ENCODE assay signal across 8 mouse cellular contexts in the genomic region with DNA sequence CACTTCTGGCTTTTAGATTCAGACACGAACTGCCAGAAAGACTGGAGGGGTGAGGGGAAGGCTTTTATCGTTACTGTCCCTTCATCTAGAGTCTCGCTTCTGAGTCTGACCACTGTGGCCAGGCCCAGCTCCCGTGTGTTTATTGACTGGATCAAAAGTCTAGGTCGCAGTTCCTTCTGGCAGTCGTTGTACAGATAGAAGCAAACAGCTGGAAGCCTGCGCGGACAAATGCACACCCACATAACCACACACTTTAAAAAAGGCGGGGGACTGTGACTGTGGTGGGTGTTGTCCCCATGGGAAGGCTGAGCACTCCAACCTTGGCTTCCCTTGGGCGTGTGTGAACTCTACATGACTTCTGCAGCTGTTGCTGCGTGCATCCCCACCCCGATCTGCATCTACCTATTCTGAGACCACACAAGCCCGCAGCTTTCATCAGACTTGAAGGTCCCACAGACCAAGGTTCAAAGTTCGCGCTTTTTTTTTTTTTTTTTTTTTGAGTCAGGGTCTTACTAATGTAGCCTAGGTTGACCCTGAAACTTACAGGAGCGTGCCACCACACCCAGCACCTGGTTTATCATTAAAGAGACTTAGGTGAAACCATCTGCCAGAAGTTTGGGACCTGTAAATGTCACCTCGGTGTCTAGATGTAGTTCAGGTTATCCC. TPM values are rescaled to one million over a fixed set of nuclear protein-coding genes. Genes with fewer than 3 reads are reported as not detected.
DNase-seq lines count a peak whose midpoint lies in the region; ATAC-seq and TF ChIP-seq lines count a peak whose summit lies in the region.

No protein-coding gene starts in this region.

- H3K36me3 ChIP-seq in CH12.LX (replicated peaks in 1 of 2; ENCODE audit: control insufficient read depth in 1 of 2, insufficient read depth in 1 of 2, low read length in 1 of 2) = no peaks in the 10 kb centered on the region
- H3K36me3 ChIP-seq in embryonic facial prominence, embryonic 15.5 days = no peaks in the 10 kb centered on the region
- H3K36me3 ChIP-seq in midbrain, embryonic 11.5 days (ENCODE audit: control insufficient read depth, insufficient read depth, low read length) = no peaks in the 10 kb centered on the region

- in situ Hi-C loops in CH12.LX (cut with MboI; ENCODE audit: low pct_ligation_motif_present, low pct_unique_long_range_greater_than_20kb, low sequenced_read_pairs) = no loop called here

- peak overlapping the region; percentile 89 for H3K4me2 ChIP-seq in CH12.LX (ENCODE audit: insufficient read depth, low read depth, poor library complexity, severe bottlenecking)
- H3K4me2 ChIP-seq in embryonic facial prominence, embryonic 15.5 days (replicated peaks) = peak overlapping the region; percentile 82
- H3K4me2 ChIP-seq in midbrain, embryonic 11.5 days = peak overlapping the region; percentile 93

- dilution Hi-C loops in CH12.LX (cut with MboI; ENCODE audit: extremely low pct_ligation_motif_present, extremely low pct_unique_long_range_greater_than_20kb, low sequenced_read_pairs) = no loop called here

- peak overlapping the region; percentile 1; the same call in 1 of the 2 replicates for H3K27ac ChIP-seq in CH12.LX (ENCODE audit: insufficient read depth, low read depth)
- peak overlapping the region; percentile 86 for H3K27ac ChIP-seq in embryonic facial prominence, embryonic 15.5 days (replicated peaks)
- H3K27ac ChIP-seq in midbrain, embryonic 11.5 days (ENCODE audit: low read depth, low read length) = no peak overlapping the region

- H3K9me3 ChIP-seq in CH12.LX (replicated peaks; ENCODE audit: low read length) = peaks cover 20% of the 10 kb centered on the region
- H3K9me3 ChIP-seq in embryonic facial prominence, embryonic 15.5 days (replicated peaks) = no peaks in the 10 kb centered on the region
- H3K9me3 ChIP-seq in midbrain, embryonic 11.5 days (ENCODE audit: control insufficient read depth, low read length) = no peaks in the 10 kb centered on the region

- intact Hi-C loops in heart, postnatal 25 days (cut with DNase I) = loop anchor here (1.0 to 5.0 kb wide), 4 partner anchors 56 to 277 kb away; no protein-coding TSS in a partner anchor

- H3K4me3 ChIP-seq in CH12.LX (replicated peaks in 1 of 3; ENCODE audit: low read depth in 2 of 3, low read length in 2 of 3, poor library complexity in 1 of 3) = peak overlapping the region; percentile 42 to 68 (median 52)
- H3K4me3 ChIP-seq in embryonic facial prominence, embryonic 15.5 days (replicated peaks) = peak overlapping the region; percentile 41
- peak overlapping the region; percentile 41 for H3K4me3 ChIP-seq in midbrain, embryonic 11.5 days (ENCODE audit: low read depth, low read length)

- peak; percentile 37; the same call in 1 of the 2 replicates for ATAC-seq in embryonic facial prominence, embryonic 15.5 days (ENCODE audit: insufficient number of reproducible peaks, low FRiP score, low TSS enrichment, low read depth)
- peak; percentile 5; the same call in 1 of the 2 replicates for ATAC-seq in midbrain, embryonic 11.5 days (ENCODE audit: low FRiP score)

- 11% methylated on average over 17 of the region's 17 CpGs for WGBS in embryonic facial prominence, embryonic 15.5 days
- 4% methylated on average over 17 of the region's 17 CpGs for WGBS in large intestine, adult 2 months
- 18% methylated on average over 17 of the region's 17 CpGs for WGBS in midbrain, embryonic 11.5 days

- no peak for TF ChIP-seq RAD21 in CH12.LX (IDR thresholded peaks at IDR 0.05; ENCODE audit: low read depth, low read length)

- H3K27me3 ChIP-seq in CH12.LX (replicated peaks) = peaks cover 65% of the 10 kb centered on the region
- H3K27me3 ChIP-seq in embryonic facial prominence, embryonic 15.5 days = no peaks in the 10 kb centered on the region; the same call in none of the 2 replicates
- H3K27me3 ChIP-seq in midbrain, embryonic 11.5 days (ENCODE audit: control insufficient read depth, insufficient read depth, low read length) = peaks cover 20% of the 10 kb centered on the region

- peak; percentile 65 for TF ChIP-seq EP300 in CH12.LX (IDR thresholded peaks at IDR 0.05; ENCODE audit: low read length)

- H3K9ac ChIP-seq in CH12.LX (ENCODE audit: insufficient read depth, low read depth) = peak overlapping the region; percentile 59
- no peak overlapping the region for H3K9ac ChIP-seq in embryonic facial prominence, embryonic 15.5 days
- peak overlapping the region; percentile 64 for H3K9ac ChIP-seq in midbrain, embryonic 11.5 days (ENCODE audit: low read length)

- peak; percentile 53 for DNase-seq in 3134 (ENCODE audit: extremely low read depth, insufficient read length, low spot score)
- peak; percentile 78 for DNase-seq in CH12.LX (ENCODE audit: extremely low read depth)
- DNase-seq in heart, postnatal 25 days (ENCODE audit: low spot score) = peak; percentile 44
- peak; percentile 87 for DNase-seq in large intestine, adult 2 months (ENCODE audit: low read depth, low spot score)
- peak; percentile 93 for DNase-seq in midbrain, embryonic 11.5 days (ENCODE audit: low spot score, missing footprints)
- no peak for DNase-seq in testis, postnatal 14 days (ENCODE audit: low spot score)
- no peak for DNase-seq in layer of hippocampus, adult 11-12 months (ENCODE audit: low spot score)

- no peaks in the 10 kb centered on the region for H3K79me2 ChIP-seq in CH12.LX (replicated peaks; ENCODE audit: control insufficient read depth, extremely low read depth, insufficient read depth, poor library complexity, severe bottlenecking)

- peaks cover 10 to 18% of the 10 kb centered on the region in 2 experiments for H3K4me1 ChIP-seq in CH12.LX (ENCODE audit: control insufficient read depth in 1 of 2, insufficient read depth in 2 of 2)
- peaks cover 34% of the 10 kb centered on the region for H3K4me1 ChIP-seq in embryonic facial prominence, embryonic 15.5 days
- peaks cover 14% of the 10 kb centered on the region for H3K4me1 ChIP-seq in midbrain, embryonic 11.5 days (ENCODE audit: control insufficient read depth, insufficient read depth, low read length)

- no peak for TF ChIP-seq CTCF in CH12.LX (conservative IDR thresholded peaks at IDR 0.05 in 1 of 2, IDR thresholded peaks at IDR 0.05 in 1 of 2; ENCODE audit: low read depth in 2 of 2, low read length in 2 of 2)

- TF ChIP-seq POLR2A in CH12.LX (IDR thresholded peaks at IDR 0.05; ENCODE audit: low read depth, low read length) = no peak

TF ChIP-seq in CH12.LX, 34 proteins besides CTCF, POLR2A, EP300 and RAD21 (continues in another document):
- TF ChIP-seq BHLHE40 (IDR thresholded peaks at IDR 0.05; ENCODE audit: low read depth, low read length) = peak; percentile 83
- TF ChIP-seq JUN (IDR thresholded peaks at IDR 0.05; ENCODE audit: insufficient read depth, low read depth, low read length) = no peak
- TF ChIP-seq TBP (conservative IDR thresholded peaks at IDR 0.05; ENCODE audit: low read depth, low read length) = 0 out of 2 replicates have a peak, but pooled peaks have one; percentile 24
- TF ChIP-seq MEF2A (IDR thresholded peaks at IDR 0.05; ENCODE audit: borderline replicate concordance, low read depth, low read length) = no peak
- TF ChIP-seq CHD1 (IDR thresholded peaks at IDR 0.05; ENCODE audit: low read depth, low read length) = no peak
- TF ChIP-seq ETS1 (conservative IDR thresholded peaks at IDR 0.05; ENCODE audit: low read depth, low read length) = peak; percentile 82
- TF ChIP-seq SMC3 (IDR thresholded peaks at IDR 0.05; ENCODE audit: low read depth, low read length) = no peak
- TF ChIP-seq CHD2 (IDR thresholded peaks at IDR 0.05; ENCODE audit: low read length) = 0 out of 2 replicates have a peak, but pooled peaks have one; percentile 27
- no peak for TF ChIP-seq POLR2AphosphoS2 (IDR thresholded peaks at IDR 0.05; ENCODE audit: low read depth, low read length)
- no peak for TF ChIP-seq USF2 (conservative IDR thresholded peaks at IDR 0.05; ENCODE audit: low read depth, low read length)
- no peak for TF ChIP-seq RCOR1 (conservative IDR thresholded peaks at IDR 0.05; ENCODE audit: low read depth, low read length)
- no peak for TF ChIP-seq HCFC1 (IDR thresholded peaks at IDR 0.05; ENCODE audit: low read depth, low read length)
- no peak; the same call in 1 of the 2 replicates for TF ChIP-seq MAFK (IDR thresholded peaks at IDR 0.05; ENCODE audit: insufficient replicate concordance, low read length)
- TF ChIP-seq USF1 (IDR thresholded peaks at IDR 0.05; ENCODE audit: low read depth, low read length) = no peak
- TF ChIP-seq IRF4 (IDR thresholded peaks at IDR 0.05; ENCODE audit: low read depth, low read length) = no peak; the same call in none of the 2 replicates
- TF ChIP-seq MAZ (IDR thresholded peaks at IDR 0.05; ENCODE audit: low read depth, low read length) = peak; percentile 70
- no peak for TF ChIP-seq UBTF (IDR thresholded peaks at IDR 0.05; ENCODE audit: low read depth, low read length)
- TF ChIP-seq GABPA (IDR thresholded peaks at IDR 0.05; ENCODE audit: insufficient replicate concordance, low read depth, low read length) = no peak
- no peak for TF ChIP-seq ZKSCAN1 (IDR thresholded peaks at IDR 0.05; ENCODE audit: borderline replicate concordance, low read depth, low read length)
- no peak for TF ChIP-seq KAT2A (IDR thresholded peaks at IDR 0.05; ENCODE audit: insufficient replicate concordance, low read length)
- TF ChIP-seq ELF1 (IDR thresholded peaks at IDR 0.05; ENCODE audit: low read depth, low read length) = no peak
- TF ChIP-seq ZNF384 (IDR thresholded peaks at IDR 0.05; ENCODE audit: low read depth, low read length) = peak; percentile 87
- no peak for TF ChIP-seq NRF1 (IDR thresholded peaks at IDR 0.05; ENCODE audit: low read depth, low read length)
- TF ChIP-seq E2F4 (IDR thresholded peaks at IDR 0.05; ENCODE audit: insufficient replicate concordance, low read depth, low read length) = no peak; the same call in 1 of the 2 replicates
- TF ChIP-seq MXI1 (IDR thresholded peaks at IDR 0.05; ENCODE audit: low read depth, low read length) = peak; percentile 37; the same call in 1 of the 2 replicates
- no peak for TF ChIP-seq JUND (conservative IDR thresholded peaks at IDR 0.05; ENCODE audit: low read depth, low read length)
- TF ChIP-seq TCF12 (IDR thresholded peaks at IDR 0.05; ENCODE audit: low read depth, low read length) = peak; percentile 68
- no peak for TF ChIP-seq ZMIZ1 (IDR thresholded peaks at IDR 0.05; ENCODE audit: low read depth, low read length)
- TF ChIP-seq PAX5 (IDR thresholded peaks at IDR 0.05; ENCODE audit: low read length) = no peak

RNA-seq across cellular contexts. Expression of gene Hes1, which starts 54.5 kb away (rescaled TPM):
- total RNA-seq in CH12.LX (2012; rRNA removed) = 3.4 and 3.6 TPM in 2 replicates
- total RNA-seq in CH12.LX (2014; rRNA removed) = 1.4 and 2.4 TPM in 2 replicates
- 0.53 and 1.6 TPM in 2 replicates for polyA plus RNA-seq in CH12.LX (2012; ENCODE audit: insufficient read length, low read depth)
- 63.6 and 66.0 TPM in 2 replicates for polyA plus RNA-seq in embryonic facial prominence, embryonic 15.5 days (2015; fragmentation: Nextera tagmentation; extraction: Ambion mirVana)
- 10 to 100 TPM; 24.0 to 27.4 TPM for total RNA-seq in heart, postnatal 25 days (2021)
- polyA plus RNA-seq in large intestine, adult 2 months (2012; rRNA removed) = 56.2 and 60.5 TPM in 2 replicates
- polyA plus RNA-seq in midbrain, embryonic 11.5 days (2014; fragmentation: Nextera tagmentation; extraction: Ambion mirVana) = 30.4 and 33.6 TPM in 2 replicates

Comparison
In these comparisons a context has a peak if more than half of its experiments do, and no peak if none do; other contexts are left out.
1. DNase-seq: peak in 3134 (single experiment), CH12.LX (single experiment), heart, postnatal 25 days (single experiment), large intestine, adult 2 months (single experiment) and midbrain, embryonic 11.5 days (single experiment); none in testis, postnatal 14 days (single experiment) and layer of hippocampus, adult 11-12 months (single experiment).
2. RNA of gene Hes1, which starts 54.5 kb away (polyA plus RNA-seq): 63.6 to 66.0 TPM in embryonic facial prominence, embryonic 15.5 days, 56.2 to 60.5 TPM in large intestine, adult 2 months and 30.4 to 33.6 TPM in midbrain, embryonic 11.5 days; 0.53 to 1.6 TPM in CH12.LX; every median in the first group is over 10 times any median in the second.
3. Peak in every context shown above with its lines, with median percentiles within 50 percentile points of each other: H3K4me2 ChIP-seq and H3K4me3 ChIP-seq.